Mouse (Mus musculus): ENCODE data around the gene Pmf1. TPM values are rescaled to one million over a fixed set of nuclear protein-coding genes. Genes with fewer than 3 reads are reported as not detected.

Pmf1 gene
- polyA plus RNA-seq, 1 experiment from 2014 or later, result 185 TPM

GRCm38 (mm10) chr3:88427342-88427905 lies 17.3 kb upstream of the Pmf1 start:
- H3K9me3 ChIP-seq (ENCODE audit: control insufficient read depth, low read length), result no peaks in the 10 kb centered on the region
- no peaks in the 10 kb centered on the region for H3K36me3 ChIP-seq (ENCODE audit: control insufficient read depth, insufficient read depth, low read length)
- H3K27me3 ChIP-seq (ENCODE audit: control insufficient read depth, insufficient read depth, low read length), result no peaks in the 10 kb centered on the region
- H3K4me1 ChIP-seq (ENCODE audit: control insufficient read depth, insufficient read depth, low read length), result peaks cover 5% of the 10 kb centered on the region
- no peak overlapping the region for H3K4me3 ChIP-seq (ENCODE audit: low read depth, low read length)
- no peak overlapping the region for H3K4me2 ChIP-seq (ENCODE audit: low read depth, severe bottlenecking)
- no peak overlapping the region for H3K27ac ChIP-seq (replicated peaks; ENCODE audit: low read depth, low read length)
- WGBS, result 82% methylated on average over 4 of the region's 4 CpGs
- DNase-seq (ENCODE audit: low spot score) (no peak), ATAC-seq (ENCODE audit: insufficient number of reproducible peaks, low FRiP score, low TSS enrichment, low read depth) (no peak)
- no peak overlapping the region for H3K9ac ChIP-seq (ENCODE audit: low read length)

- Histone ChIP-seq H3K27ac (replicated peaks; ENCODE audit: low read depth, low read length) (no peak overlapping the region), H3K4me1 (ENCODE audit: control insufficient read depth, insufficient read depth, low read length) (peaks cover 5% of the 10 kb centered on the region), H3K4me3 (ENCODE audit: low read depth, low read length) (no peak overlapping the region), H3K9ac (ENCODE audit: low read length) (no peak overlapping the region), H3K9me3 (ENCODE audit: control insufficient read depth, low read length) (no peaks in the 10 kb centered on the region), H3K27me3 (ENCODE audit: control insufficient read depth, insufficient read depth, low read length) (no peaks in the 10 kb centered on the region), H3K36me3 (ENCODE audit: control insufficient read depth, insufficient read depth, low read length) (no peaks in the 10 kb centered on the region; the same call in 1 of the 2 replicates), H3K4me2 (ENCODE audit: low read depth, severe bottlenecking) (no peak overlapping the region)
- 83% methylated on average over 10 of the region's 10 CpGs for WGBS
- ATAC-seq (ENCODE audit: insufficient number of reproducible peaks, low FRiP score, low TSS enrichment, low read depth), result no peak
- no peak for DNase-seq (ENCODE audit: low spot score)
Measured at GRCm38 (mm10) chr3:88425708-88426420, 15.7 kb upstream of the Pmf1 start.

- WGBS, result 9% methylated on average over 2 of the region's 2 CpGs
- Histone ChIP-seq H3K9ac (ENCODE audit: low read length) (no peak overlapping the region), H3K27ac (replicated peaks; ENCODE audit: low read depth, low read length) (no peak overlapping the region)
Measured at GRCm38 (mm10) chr3:88425330-88425689, 15.2 kb upstream of the Pmf1 start.

GRCm38 (mm10) chr3:88424605-88425329 lies 14.6 kb upstream of the Pmf1 start, which contains the start of gene Slc25a44:
TSS of gene Slc25a44 (minus strand) at chr3:88425139.
- Histone ChIP-seq H3K9me3 (ENCODE audit: control insufficient read depth, low read length) (no peaks in the 10 kb centered on the region), H3K4me2 (ENCODE audit: low read depth, severe bottlenecking) (peak within 1 kb of the TSS; percentile 89), H3K27ac (replicated peaks; ENCODE audit: low read depth, low read length) (no peak within 1 kb of the TSS), H3K9ac (ENCODE audit: low read length) (peak within 1 kb of the TSS; percentile 44), H3K36me3 (ENCODE audit: control insufficient read depth, insufficient read depth, low read length) (peaks cover 6% of the 10 kb centered on the region; the same call in 1 of the 2 replicates), H3K4me3 (ENCODE audit: low read depth, low read length) (peak within 1 kb of the TSS; percentile 73), H3K27me3 (ENCODE audit: control insufficient read depth, insufficient read depth, low read length) (no peaks in the 10 kb centered on the region), H3K4me1 (ENCODE audit: control insufficient read depth, insufficient read depth, low read length) (peaks cover 5% of the 10 kb centered on the region)
- ATAC-seq (ENCODE audit: insufficient number of reproducible peaks, low FRiP score, low TSS enrichment, low read depth) (peak; percentile 96), DNase-seq (ENCODE audit: low spot score) (peak; percentile 91)
- 1% methylated on average over 35 of the region's 35 CpGs for WGBS

More at GRCm38 (mm10) chr3:88425330-88425689, 15.2 kb upstream of the Pmf1 start:
- Histone ChIP-seq H3K36me3 (ENCODE audit: control insufficient read depth, insufficient read depth, low read length) (peaks cover 3% of the 10 kb centered on the region; the same call in 1 of the 2 replicates), H3K4me1 (ENCODE audit: control insufficient read depth, insufficient read depth, low read length) (peaks cover 5% of the 10 kb centered on the region), H3K27me3 (ENCODE audit: control insufficient read depth, insufficient read depth, low read length) (no peaks in the 10 kb centered on the region), H3K4me2 (ENCODE audit: low read depth, severe bottlenecking) (peak overlapping the region; percentile 89; the same call in 1 of the 2 replicates), H3K9me3 (ENCODE audit: control insufficient read depth, low read length) (no peaks in the 10 kb centered on the region), H3K4me3 (ENCODE audit: low read depth, low read length) (peak overlapping the region; percentile 73; the same call in 1 of the 2 replicates)
- ATAC-seq (ENCODE audit: insufficient number of reproducible peaks, low FRiP score, low TSS enrichment, low read depth), result no peak
- no peak for DNase-seq (ENCODE audit: low spot score)

GRCm38 (mm10) chr3:88422020-88422720 lies 12.0 kb upstream of the Pmf1 start:
- H3K4me3 ChIP-seq (ENCODE audit: low read depth, low read length), result no peak overlapping the region
- no peak overlapping the region for H3K9ac ChIP-seq (ENCODE audit: low read length)
- peaks cover 9% of the 10 kb centered on the region; the same call in 1 of the 2 replicates for H3K36me3 ChIP-seq (ENCODE audit: control insufficient read depth, insufficient read depth, low read length)
- no peaks in the 10 kb centered on the region for H3K9me3 ChIP-seq (ENCODE audit: control insufficient read depth, low read length)
- 54% methylated on average over 9 of the region's 9 CpGs for WGBS
- H3K4me1 ChIP-seq (ENCODE audit: control insufficient read depth, insufficient read depth, low read length), result peaks cover 5% of the 10 kb centered on the region
- H3K27me3 ChIP-seq (ENCODE audit: control insufficient read depth, insufficient read depth, low read length), result no peaks in the 10 kb centered on the region
- no peak overlapping the region for H3K27ac ChIP-seq (replicated peaks; ENCODE audit: low read depth, low read length)
- DNase-seq (ENCODE audit: low spot score) (no peak), ATAC-seq (ENCODE audit: insufficient number of reproducible peaks, low FRiP score, low TSS enrichment, low read depth) (no peak)
- H3K4me2 ChIP-seq (ENCODE audit: low read depth, severe bottlenecking), result no peak overlapping the region

- DNase-seq (ENCODE audit: low spot score), result no peak
- Histone ChIP-seq H3K4me1 (ENCODE audit: control insufficient read depth, insufficient read depth, low read length) (peaks cover 5% of the 10 kb centered on the region), H3K36me3 (ENCODE audit: control insufficient read depth, insufficient read depth, low read length) (peaks cover 11% of the 10 kb centered on the region; the same call in 1 of the 2 replicates), H3K27me3 (ENCODE audit: control insufficient read depth, insufficient read depth, low read length) (no peaks in the 10 kb centered on the region), H3K9me3 (ENCODE audit: control insufficient read depth, low read length) (no peaks in the 10 kb centered on the region), H3K4me2 (ENCODE audit: low read depth, severe bottlenecking) (no peak overlapping the region), H3K9ac (ENCODE audit: low read length) (no peak overlapping the region), H3K4me3 (ENCODE audit: low read depth, low read length) (no peak overlapping the region), H3K27ac (replicated peaks; ENCODE audit: low read depth, low read length) (no peak overlapping the region)
- WGBS, result 93% methylated on average over 19 of the region's 19 CpGs
- no peak for ATAC-seq (ENCODE audit: insufficient number of reproducible peaks, low FRiP score, low TSS enrichment, low read depth)
Measured at GRCm38 (mm10) chr3:88420771-88421170, 10.6 kb upstream of the Pmf1 start.

GRCm38 (mm10) chr3:88418016-88418415 lies 7.9 kb upstream of the Pmf1 start:
- Histone ChIP-seq H3K4me1 (ENCODE audit: control insufficient read depth, insufficient read depth, low read length) (no peaks in the 10 kb centered on the region), H3K4me3 (ENCODE audit: low read depth, low read length) (no peak overlapping the region), H3K27ac (replicated peaks; ENCODE audit: low read depth, low read length) (no peak overlapping the region), H3K27me3 (ENCODE audit: control insufficient read depth, insufficient read depth, low read length) (no peaks in the 10 kb centered on the region), H3K36me3 (ENCODE audit: control insufficient read depth, insufficient read depth, low read length) (peaks cover 13% of the 10 kb centered on the region), H3K9me3 (ENCODE audit: control insufficient read depth, low read length) (no peaks in the 10 kb centered on the region), H3K9ac (ENCODE audit: low read length) (peak overlapping the region; percentile 9; the same call in 1 of the 2 replicates), H3K4me2 (ENCODE audit: low read depth, severe bottlenecking) (no peak overlapping the region)
- ATAC-seq (ENCODE audit: insufficient number of reproducible peaks, low FRiP score, low TSS enrichment, low read depth) (no peak), DNase-seq (ENCODE audit: low spot score) (no peak)
- WGBS, result 84% methylated on average over 6 of the region's 6 CpGs

- Histone ChIP-seq H3K27me3 (ENCODE audit: control insufficient read depth, insufficient read depth, low read length) (no peaks in the 10 kb centered on the region), H3K4me3 (ENCODE audit: low read depth, low read length) (no peak overlapping the region), H3K36me3 (ENCODE audit: control insufficient read depth, insufficient read depth, low read length) (peaks cover 16% of the 10 kb centered on the region), H3K9ac (ENCODE audit: low read length) (no peak overlapping the region), H3K27ac (replicated peaks; ENCODE audit: low read depth, low read length) (no peak overlapping the region), H3K4me1 (ENCODE audit: control insufficient read depth, insufficient read depth, low read length) (0 out of 2 replicates have a peak, but pooled peaks cover under 1% of the 10 kb centered on the region), H3K9me3 (ENCODE audit: control insufficient read depth, low read length) (no peaks in the 10 kb centered on the region), H3K4me2 (ENCODE audit: low read depth, severe bottlenecking) (no peak overlapping the region)
- DNase-seq (ENCODE audit: low spot score) (no peak), ATAC-seq (ENCODE audit: insufficient number of reproducible peaks, low FRiP score, low TSS enrichment, low read depth) (no peak)
- 87% methylated on average over 4 of the region's 4 CpGs for WGBS
Measured at GRCm38 (mm10) chr3:88415668-88416067, 5.5 kb upstream of the Pmf1 start.
